Mouse (Mus musculus) G1E-ER4 (cell line): ENCODE data around the gene Samd8. TPM values are rescaled to one million over a fixed set of nuclear protein-coding genes. Genes with fewer than 3 reads are reported as not detected.

Experiments
- GATA1 ChIP-seq: IDR thresholded peaks from one replicate; pipeline ENCODE4 v1.8.0; 2012; ENCODE audit warnings: low read length, inconsistent platforms
- polyA plus RNA-seq: library from polyadenylated mRNA; stranded (reverse); fragments of >175 nt; gene quantifications from 2 replicates; pipeline ENCODE4 v1.2.3, GENCODE M21; 2012

Samd8 gene
- polyA plus RNA-seq, 1 experiment = 18.8 TPM

DNA sequence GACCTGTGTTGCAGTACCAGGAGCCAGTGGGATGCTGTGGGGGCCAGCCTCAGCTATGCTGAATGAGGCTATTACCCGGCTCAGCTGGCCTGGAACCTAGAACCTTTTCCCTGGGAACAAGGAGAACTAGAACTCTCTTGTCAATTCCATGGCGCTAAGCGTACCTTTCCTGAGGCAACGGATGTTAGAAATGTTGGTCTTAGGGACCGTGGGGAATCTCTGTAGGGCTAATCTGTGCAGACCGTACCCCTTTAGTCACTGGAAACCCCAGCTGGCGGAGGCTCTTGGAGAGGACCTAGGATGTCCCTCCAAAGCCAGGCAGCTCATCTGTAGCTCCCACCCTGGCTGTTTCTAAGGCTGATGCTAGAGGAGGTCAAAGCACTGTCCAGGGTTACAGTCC is 10.0 kb upstream of the Samd8 start:
- TF ChIP-seq GATA1 = no peak

GRCm38 (mm10) chr14:21741314-21741713 is 9.0 kb upstream of the Samd8 start:
- TF ChIP-seq GATA1 = no peak

GRCm38 (mm10) chr14:21741786-21742185 is 8.5 kb upstream of the Samd8 start:
- TF ChIP-seq GATA1 = no peak

DNA sequence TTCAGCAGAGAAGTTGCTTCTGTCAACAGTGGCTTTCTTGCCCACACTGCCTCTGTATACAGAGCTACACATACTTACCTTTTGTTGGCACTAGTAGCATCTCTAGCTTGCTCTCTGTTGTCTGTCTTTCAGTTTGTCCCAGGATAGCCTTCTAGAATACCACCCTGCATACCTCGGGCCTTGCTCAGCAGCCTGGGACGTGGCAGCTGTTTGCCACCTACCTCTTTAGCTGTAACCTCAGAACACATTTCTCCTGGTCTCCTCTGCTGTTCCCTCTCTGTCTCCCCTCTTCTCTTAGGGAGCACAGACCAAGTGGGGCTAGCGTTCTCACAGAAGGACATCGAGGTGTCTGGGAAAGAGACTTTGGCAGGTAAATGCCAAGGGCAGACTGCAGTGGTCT is 7.9 kb upstream of the Samd8 start:
- TF ChIP-seq GATA1 = no peak

DNA sequence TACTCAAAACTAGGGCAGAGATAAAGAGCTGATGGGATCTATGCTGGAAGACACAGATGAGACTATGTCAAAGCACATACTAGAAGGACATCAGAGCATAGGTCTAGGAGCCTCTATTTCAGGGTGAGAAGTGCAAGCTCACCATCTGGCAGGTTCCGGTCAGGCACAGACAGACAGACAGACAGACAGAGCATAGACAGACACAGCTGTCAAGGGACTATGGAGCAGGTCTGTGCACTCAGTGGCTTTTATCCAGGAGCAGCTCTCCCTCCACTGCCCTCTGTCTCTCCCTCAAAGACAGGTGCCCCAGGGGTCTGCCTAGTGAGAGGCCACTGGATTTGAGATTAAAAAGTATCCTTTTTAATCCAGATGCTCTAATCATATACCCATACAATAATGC is 6.2 kb upstream of the Samd8 start:
- no peak for TF ChIP-seq GATA1

GRCm38 (mm10) chr14:21745149-21745548 is 5.2 kb upstream of the Samd8 start:
- no peak for TF ChIP-seq GATA1

- TF ChIP-seq GATA1 = no peak
Measured at GRCm38 (mm10) chr14:21746251-21746650, 4.1 kb upstream of the Samd8 start.

- no peak for TF ChIP-seq GATA1
Measured at GRCm38 (mm10) chr14:21746846-21747245, 3.5 kb upstream of the Samd8 start.

GRCm38 (mm10) chr14:21747436-21748141 is 2.7 kb upstream of the Samd8 start:
- no peak for TF ChIP-seq GATA1

DNA sequence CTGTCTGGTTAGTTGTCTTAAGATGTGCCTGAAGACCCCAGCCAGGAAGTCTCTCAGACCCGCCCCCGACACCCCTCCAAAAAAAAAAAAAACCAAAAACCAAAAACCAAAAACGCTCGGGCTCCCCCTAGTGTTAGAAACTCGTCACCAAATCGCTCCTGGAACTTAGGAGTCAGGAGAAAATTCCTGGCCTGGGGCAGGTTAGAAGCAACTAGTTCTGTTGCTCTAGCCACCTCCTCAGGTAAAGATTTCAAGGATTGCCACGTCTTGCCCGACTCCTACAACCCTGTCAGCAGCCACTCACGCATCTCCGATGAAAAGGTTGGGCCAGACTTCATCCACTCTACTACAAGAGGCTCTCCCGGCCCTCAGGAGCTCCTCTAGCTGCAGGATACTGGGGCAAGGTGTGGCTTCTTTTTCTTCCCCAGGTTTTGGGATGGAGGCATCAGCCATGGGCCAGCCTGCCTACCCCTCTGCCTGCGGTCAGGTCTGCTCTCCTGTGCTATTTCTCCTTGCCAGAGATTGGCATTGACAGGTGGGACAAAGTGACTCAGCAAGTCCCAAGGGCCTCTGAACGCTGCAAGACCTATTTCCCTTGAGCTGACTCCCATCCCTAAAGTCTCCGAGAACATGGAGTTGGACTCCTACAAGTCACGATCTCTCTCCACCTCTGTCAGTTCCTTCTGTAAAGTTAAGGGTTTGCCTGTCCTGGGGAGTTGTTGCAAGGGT is 2.0 kb upstream of the Samd8 start:
- no peak for TF ChIP-seq GATA1

DNA sequence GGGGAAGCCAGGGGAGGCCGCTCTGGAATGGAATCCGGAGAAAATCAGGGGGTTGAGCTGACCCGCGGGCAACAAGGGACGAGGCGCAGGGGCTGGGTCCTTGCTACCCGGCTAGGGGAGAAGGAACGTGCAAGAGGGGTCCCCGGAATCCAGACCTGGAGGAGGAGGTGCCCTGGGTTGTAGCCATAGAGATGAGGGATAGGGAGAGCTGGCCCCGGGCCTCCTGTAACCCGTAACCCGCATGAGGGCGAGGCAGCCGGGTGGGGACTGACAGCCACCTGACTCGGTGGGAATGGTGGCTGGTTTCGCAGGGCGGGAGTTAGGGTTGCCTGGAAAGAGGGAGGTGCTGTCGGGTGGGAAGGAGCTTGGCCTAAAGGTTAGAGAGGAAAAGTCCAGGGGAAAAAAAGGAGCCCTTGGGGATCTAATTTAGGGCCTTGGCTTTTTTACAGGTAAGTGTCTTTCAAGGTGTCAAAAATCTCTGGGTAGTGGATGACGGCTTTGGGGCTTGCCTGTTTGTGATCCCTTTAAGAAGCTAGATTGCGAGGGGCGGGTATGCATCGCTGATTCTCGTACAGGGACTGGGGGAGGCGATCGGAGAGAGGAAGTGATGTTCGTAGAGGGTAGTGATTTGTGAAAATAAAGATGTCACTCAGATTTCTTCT is 681 bp downstream of the Samd8 start, which contains the start of gene Dusp13:
Dusp13 (minus strand) TSS at position 301 of the 662 bp plus-strand sequence.
- no peak for TF ChIP-seq GATA1

DNA sequence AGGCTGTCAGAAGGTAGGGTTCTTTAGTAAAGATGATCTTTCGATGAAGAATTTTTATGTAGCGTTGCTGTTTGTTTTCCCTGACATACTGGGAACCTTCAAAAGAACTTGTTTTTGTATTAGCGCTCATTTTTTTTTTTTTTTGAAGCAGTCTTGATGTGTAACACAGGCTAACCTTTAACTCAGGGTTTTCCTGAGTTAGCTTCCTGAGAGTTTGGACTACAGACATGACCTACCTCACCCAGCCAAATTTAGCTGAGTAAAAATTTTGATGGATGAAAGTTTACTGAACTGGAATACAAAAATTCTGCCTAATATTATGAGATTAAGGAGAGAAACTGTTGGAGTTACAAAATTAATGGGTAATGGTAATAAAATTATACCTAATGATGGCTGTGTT is 2.1 kb downstream of the Samd8 start:
- TF ChIP-seq GATA1 = no peak

DNA sequence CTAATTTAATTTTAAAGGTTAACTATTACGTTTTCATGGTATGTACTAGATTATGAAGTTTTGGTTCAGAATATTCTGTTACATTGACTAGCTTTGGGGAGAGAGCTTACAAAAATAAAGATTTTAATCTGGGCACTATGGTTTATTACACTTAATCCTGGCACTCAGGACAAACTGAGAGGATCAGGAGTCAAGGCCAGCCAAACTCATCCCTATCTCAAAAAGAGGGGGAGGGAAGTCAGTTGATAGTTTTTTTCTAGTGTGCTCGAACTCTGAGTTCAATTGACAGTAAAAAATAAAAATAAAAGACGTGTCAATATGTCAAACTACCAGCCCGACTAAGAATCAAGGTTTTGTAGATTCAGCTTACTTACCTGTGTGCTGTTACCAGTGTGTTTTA is 3.0 kb downstream of the Samd8 start:
- no peak for TF ChIP-seq GATA1

DNA sequence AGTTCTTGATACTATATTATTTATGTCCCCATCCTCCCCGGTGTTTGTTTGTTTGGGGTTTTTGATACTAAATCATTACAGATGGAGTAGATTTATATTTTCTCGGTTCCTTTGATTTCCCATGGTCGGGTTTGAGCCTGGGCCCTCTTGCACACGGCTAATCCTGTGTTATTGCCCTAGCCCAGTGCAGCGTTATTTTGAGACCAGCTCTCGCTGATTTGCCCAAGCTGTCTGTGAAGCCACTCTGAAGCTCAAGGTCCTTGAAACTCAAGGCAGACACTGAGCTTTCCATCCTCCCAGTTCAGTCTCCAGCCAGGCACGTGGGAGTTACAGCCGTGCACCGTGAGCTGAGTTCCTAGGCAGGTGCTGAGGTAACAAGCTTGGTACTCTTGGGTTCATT is 11.2 kb downstream of the Samd8 start:
- no peak for TF ChIP-seq GATA1

DNA sequence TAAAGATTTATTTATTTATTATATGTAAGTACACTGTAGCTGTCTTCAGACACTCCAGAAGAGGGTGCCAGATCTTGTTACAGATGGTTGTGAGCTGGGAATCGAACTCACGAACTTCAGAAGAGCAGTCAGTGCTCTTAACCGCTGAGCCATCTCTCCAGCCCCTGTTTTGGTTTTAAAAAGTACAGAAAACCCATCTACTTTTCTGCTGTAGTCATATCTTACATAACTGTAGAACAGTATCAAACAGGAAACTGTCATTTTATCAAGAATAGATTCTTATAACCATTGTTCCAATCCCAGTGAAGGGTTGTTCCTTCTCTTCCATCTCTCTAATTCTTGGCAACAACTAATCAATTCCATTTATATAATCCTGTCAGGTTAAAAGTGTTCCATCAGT is 13.4 kb downstream of the Samd8 start:
- no peak for TF ChIP-seq GATA1

DNA sequence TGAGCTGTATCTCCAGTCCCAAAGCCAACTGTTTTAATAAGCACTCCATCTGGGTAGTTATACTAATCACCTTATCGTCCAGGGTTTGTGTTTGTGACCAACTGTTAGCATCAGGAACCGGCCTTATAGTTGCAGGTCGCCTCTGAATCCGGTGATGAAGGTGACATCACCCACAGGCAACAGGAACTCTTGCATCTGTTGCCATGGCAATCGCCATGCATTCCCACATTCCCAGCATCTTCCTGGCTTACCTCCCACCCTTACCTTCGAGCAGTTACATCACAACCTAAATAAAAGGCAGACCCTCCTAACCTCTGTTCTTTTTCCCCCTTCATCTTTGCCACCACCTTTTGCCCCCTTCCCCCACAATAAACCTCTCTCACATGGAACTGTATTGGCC is 14.3 kb downstream of the Samd8 start:
- TF ChIP-seq GATA1 = no peak

DNA sequence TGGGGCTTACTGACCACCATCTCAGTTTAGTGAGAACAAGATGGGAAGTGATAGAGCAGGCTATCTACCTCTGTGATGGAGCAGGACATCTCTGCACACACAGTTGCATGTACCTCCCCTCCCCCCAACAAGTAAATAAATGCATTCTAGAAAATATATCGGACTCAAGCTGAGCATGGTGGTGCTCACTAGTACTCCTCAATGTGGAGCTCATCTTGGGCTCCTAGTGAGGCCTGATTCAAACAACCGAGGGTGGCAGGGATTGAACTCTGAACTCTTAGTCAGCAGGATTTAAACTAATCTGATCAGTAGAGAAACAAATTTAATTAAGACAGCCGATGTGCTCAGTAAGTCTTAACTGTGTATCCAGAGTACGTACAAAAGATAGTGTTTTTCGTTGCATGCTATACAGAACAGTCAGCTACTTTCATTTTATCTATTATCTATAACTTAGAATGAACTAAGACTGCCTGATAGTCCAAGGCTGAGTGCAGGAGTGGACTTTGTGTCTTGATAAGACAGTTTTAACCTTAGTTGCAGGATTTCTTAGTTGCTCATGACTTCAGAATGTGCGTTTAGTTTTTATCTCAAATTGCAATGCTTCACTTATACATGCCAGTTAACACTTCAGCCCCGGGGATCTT is 15.5 kb downstream of the Samd8 start:
- TF ChIP-seq GATA1 = peak; percentile 35
